Mouse (Mus musculus): Measurements from ENCODE around the gene Tesc. TPM values are rescaled to one million over a fixed set of nuclear protein-coding genes. Genes with fewer than 3 reads are reported as not detected.

The Tesc gene
- total and polyA plus RNA-seq, 2 experiments from 2014 or later = 17.6 to 20.7 TPM

DNA sequence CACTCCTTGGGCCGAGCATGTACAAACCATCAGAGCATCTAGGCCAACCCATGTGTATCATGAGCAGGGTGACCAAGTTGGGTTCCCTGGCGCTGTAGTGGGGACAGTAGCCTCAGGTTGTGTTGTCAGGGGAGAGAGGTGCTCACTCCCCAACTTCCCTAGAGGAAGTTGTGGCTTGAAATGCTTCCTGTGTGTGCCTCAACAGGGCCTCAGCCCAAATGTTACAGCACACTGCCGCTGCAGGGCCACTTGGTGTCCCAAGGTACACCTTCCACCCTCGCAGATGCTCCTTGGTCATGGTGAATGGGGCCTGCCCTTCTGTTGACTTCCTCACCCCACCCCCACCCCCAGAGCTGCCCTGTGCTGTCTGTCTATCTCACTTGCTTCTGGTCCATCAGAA lies 20.9 kb downstream of the Tesc start:
- Histone ChIP-seq H3K9ac (replicated peaks; ENCODE audit: low read depth, low read length) (no peak overlapping the region), H3K4me1 (ENCODE audit: control insufficient read depth, insufficient read depth) (no peaks in the 10 kb centered on the region), H3K27ac (ENCODE audit: low read depth) (no peak overlapping the region), H3K27me3 (ENCODE audit: control insufficient read depth, insufficient read depth, low read length) (no peaks in the 10 kb centered on the region), H3K4me2 (ENCODE audit: low read depth, low read length) (no peak overlapping the region), H3K4me3 (ENCODE audit: low read depth, low read length) (no peak overlapping the region), H3K36me3 (replicated peaks; ENCODE audit: control insufficient read depth, insufficient read depth, low read length) (no peaks in the 10 kb centered on the region), H3K9me3 (replicated peaks; ENCODE audit: control insufficient read depth, low read length) (no peaks in the 10 kb centered on the region)
- DNase-seq (ENCODE audit: low spot score) = no peak
- TF ChIP-seq CTCF (IDR thresholded peaks at IDR 0.05; ENCODE audit: low read depth) = no peak
- TF ChIP-seq EP300 (IDR thresholded peaks at IDR 0.05; ENCODE audit: low read depth) = no peak
- 71% methylated on average over 4 of the region's 4 CpGs for WGBS
- no peak for ATAC-seq (ENCODE audit: insufficient read depth, low read depth)

DNA sequence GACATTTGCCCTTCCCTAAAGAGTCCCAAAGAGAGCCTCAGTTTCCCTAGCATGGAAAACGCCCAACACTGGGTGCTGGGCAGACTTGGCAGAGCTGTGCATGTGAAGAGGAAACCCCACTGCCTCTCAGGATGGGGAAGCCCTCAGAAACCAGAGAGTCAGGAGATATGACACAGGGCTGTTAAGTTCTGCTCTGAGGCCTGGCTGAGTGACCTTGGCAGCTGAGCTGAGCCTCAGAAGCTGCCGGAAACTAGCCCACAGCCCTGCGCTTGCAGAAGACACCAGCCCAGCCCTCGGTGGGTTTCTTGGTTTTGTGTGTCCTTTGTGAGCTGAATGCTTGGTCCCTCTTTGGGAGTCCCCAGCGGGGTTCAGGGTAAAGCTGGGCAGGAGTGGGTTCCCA lies 21.4 kb downstream of the Tesc start:
- ATAC-seq (ENCODE audit: insufficient read depth, low read depth) (no peak), DNase-seq (ENCODE audit: low spot score) (no peak)
- Histone ChIP-seq H3K36me3 (replicated peaks; ENCODE audit: control insufficient read depth, insufficient read depth, low read length) (no peaks in the 10 kb centered on the region), H3K4me2 (ENCODE audit: low read depth, low read length) (no peak overlapping the region), H3K27me3 (ENCODE audit: control insufficient read depth, insufficient read depth, low read length) (no peaks in the 10 kb centered on the region), H3K27ac (ENCODE audit: low read depth) (no peak overlapping the region), H3K4me1 (ENCODE audit: control insufficient read depth, insufficient read depth) (no peaks in the 10 kb centered on the region), H3K9me3 (replicated peaks; ENCODE audit: control insufficient read depth, low read length) (no peaks in the 10 kb centered on the region), H3K9ac (replicated peaks; ENCODE audit: low read depth, low read length) (no peak overlapping the region), H3K4me3 (ENCODE audit: low read depth, low read length) (no peak overlapping the region)
- TF ChIP-seq EP300 (IDR thresholded peaks at IDR 0.05; ENCODE audit: low read depth) (no peak), CTCF (IDR thresholded peaks at IDR 0.05; ENCODE audit: low read depth) (no peak)
- WGBS = 72% methylated on average over 5 of the region's 5 CpGs

DNA sequence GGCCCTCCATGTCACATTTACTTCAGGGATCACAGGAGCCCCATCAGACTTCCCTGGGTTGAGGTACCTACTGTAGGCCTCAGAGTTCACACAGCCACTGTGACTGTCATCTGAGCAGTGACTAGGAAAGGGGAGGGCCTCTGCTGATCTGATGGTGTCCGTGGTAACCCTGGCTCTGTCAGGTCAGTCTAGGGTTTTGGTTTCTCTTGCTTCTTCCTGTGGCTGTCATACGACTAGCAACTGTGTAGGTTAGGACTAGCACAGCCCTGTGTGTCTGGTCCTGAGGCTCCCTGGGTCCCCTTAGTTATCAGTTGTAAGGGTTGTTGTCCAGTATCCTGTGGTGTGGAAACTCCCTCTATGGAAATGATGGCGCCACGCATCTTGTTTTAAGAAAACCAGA lies 23.2 kb downstream of the Tesc start:
- H3K27ac ChIP-seq (ENCODE audit: low read depth) = no peak overlapping the region
- H3K4me3 ChIP-seq (ENCODE audit: low read depth, low read length) = no peak overlapping the region

DNA sequence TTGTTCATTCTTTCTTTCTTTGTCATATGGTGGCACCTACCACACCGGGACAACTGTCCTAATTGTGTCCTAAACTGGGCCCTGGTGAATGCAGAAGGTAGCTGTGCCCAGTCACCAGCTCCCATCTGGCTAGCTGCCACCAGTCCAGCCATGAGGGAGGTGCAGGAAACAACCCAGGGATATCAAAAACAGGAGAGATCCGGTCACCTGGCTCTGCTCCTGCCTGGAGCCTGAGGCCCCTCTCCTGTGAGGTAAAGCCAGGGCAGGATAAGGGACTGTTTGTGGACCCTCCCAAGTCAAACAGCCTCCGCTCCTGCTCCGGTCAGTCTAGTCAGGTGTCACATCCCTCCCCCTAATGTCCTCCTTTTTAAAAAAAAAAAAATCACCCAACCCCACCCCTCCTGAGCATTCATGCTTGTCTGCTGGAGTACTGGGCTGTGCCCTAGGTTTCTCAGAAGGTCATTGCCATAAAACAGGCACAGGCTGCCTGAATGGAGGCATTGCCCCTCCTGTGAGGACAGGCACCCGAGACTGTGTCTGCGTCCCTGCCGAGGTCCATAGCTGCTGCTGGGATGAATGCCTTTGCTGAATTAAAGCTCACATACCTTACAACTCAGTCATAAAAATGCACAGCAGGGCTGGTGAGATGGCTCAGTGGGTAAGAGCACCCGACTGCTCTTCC lies 24.6 kb downstream of the Tesc start:
- Histone ChIP-seq H3K4me1 (ENCODE audit: control insufficient read depth, insufficient read depth) (no peaks in the 10 kb centered on the region), H3K36me3 (replicated peaks; ENCODE audit: control insufficient read depth, insufficient read depth, low read length) (no peaks in the 10 kb centered on the region), H3K4me3 (ENCODE audit: low read depth, low read length) (no peak overlapping the region), H3K4me2 (ENCODE audit: low read depth, low read length) (no peak overlapping the region), H3K27me3 (ENCODE audit: control insufficient read depth, insufficient read depth, low read length) (no peaks in the 10 kb centered on the region), H3K9ac (replicated peaks; ENCODE audit: low read depth, low read length) (no peak overlapping the region), H3K9me3 (replicated peaks; ENCODE audit: control insufficient read depth, low read length) (no peaks in the 10 kb centered on the region), H3K27ac (ENCODE audit: low read depth) (no peak overlapping the region)
- TF ChIP-seq CTCF (IDR thresholded peaks at IDR 0.05; ENCODE audit: low read depth) = no peak
- TF ChIP-seq EP300 (IDR thresholded peaks at IDR 0.05; ENCODE audit: low read depth) = no peak
- ATAC-seq (ENCODE audit: insufficient read depth, low read depth) (peak; percentile 34; the same call in 1 of the 2 replicates), DNase-seq (ENCODE audit: low spot score) (no peak)
- 57% methylated on average over 8 of the region's 8 CpGs for WGBS

More for the DNA sequence above, 23.2 kb downstream of the Tesc start:
- H3K9me3 ChIP-seq (replicated peaks; ENCODE audit: control insufficient read depth, low read length) = no peaks in the 10 kb centered on the region
- WGBS = 70% methylated on average over 4 of the region's 4 CpGs
- H3K27me3 ChIP-seq (ENCODE audit: control insufficient read depth, insufficient read depth, low read length) = no peaks in the 10 kb centered on the region
- H3K4me1 ChIP-seq (ENCODE audit: control insufficient read depth, insufficient read depth) = no peaks in the 10 kb centered on the region
- H3K9ac ChIP-seq (replicated peaks; ENCODE audit: low read depth, low read length) = no peak overlapping the region
- TF ChIP-seq EP300 (IDR thresholded peaks at IDR 0.05; ENCODE audit: low read depth) = no peak
- TF ChIP-seq CTCF (IDR thresholded peaks at IDR 0.05; ENCODE audit: low read depth) = no peak
- DNase-seq (ENCODE audit: low spot score) (no peak), ATAC-seq (ENCODE audit: insufficient read depth, low read depth) (no peak)
- no peaks in the 10 kb centered on the region for H3K36me3 ChIP-seq (replicated peaks; ENCODE audit: control insufficient read depth, insufficient read depth, low read length)
- no peak overlapping the region for H3K4me2 ChIP-seq (ENCODE audit: low read depth, low read length)

DNA sequence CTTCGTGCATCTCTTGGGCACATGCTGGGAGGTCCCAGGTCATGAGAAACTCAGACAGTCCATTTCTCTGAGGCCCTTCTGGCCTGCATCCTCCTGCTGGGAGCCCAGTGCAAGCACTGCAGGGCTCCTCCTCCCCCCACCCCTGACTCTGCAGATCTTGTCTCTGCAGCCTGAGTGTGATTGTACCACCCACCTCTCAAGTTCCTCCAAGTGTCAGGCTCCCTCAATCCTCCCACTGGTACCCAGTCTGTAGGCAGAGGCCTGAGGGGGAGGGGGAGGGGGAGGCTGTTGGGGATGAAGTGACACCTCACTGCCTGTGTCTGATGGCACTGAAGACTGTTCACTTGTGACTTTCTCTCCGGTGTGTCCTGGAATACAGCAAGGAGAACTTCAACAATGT lies 25.7 kb downstream of the Tesc start:
- TF ChIP-seq CTCF (IDR thresholded peaks at IDR 0.05; ENCODE audit: low read depth) (no peak), EP300 (IDR thresholded peaks at IDR 0.05; ENCODE audit: low read depth) (no peak)
- peaks cover 6% of the 10 kb centered on the region for H3K4me1 ChIP-seq (ENCODE audit: control insufficient read depth, insufficient read depth)
- no peak overlapping the region for H3K4me2 ChIP-seq (ENCODE audit: low read depth, low read length)
- WGBS = 87% methylated on average over 2 of the region's 2 CpGs
- no peak overlapping the region for H3K9ac ChIP-seq (replicated peaks; ENCODE audit: low read depth, low read length)
- no peak overlapping the region for H3K27ac ChIP-seq (ENCODE audit: low read depth)
- H3K9me3 ChIP-seq (replicated peaks; ENCODE audit: control insufficient read depth, low read length) = no peaks in the 10 kb centered on the region
- no peak for DNase-seq (ENCODE audit: low spot score)
- H3K4me3 ChIP-seq (ENCODE audit: low read depth, low read length) = no peak overlapping the region
- no peak for ATAC-seq (ENCODE audit: insufficient read depth, low read depth)
- no peaks in the 10 kb centered on the region for H3K27me3 ChIP-seq (ENCODE audit: control insufficient read depth, insufficient read depth, low read length)
- H3K36me3 ChIP-seq (replicated peaks; ENCODE audit: control insufficient read depth, insufficient read depth, low read length) = no peaks in the 10 kb centered on the region
